Mouse (Mus musculus) forebrain, embryonic 16.5 days (tissue): ENCODE results near the gene Inka1. TPM values are rescaled to one million over a fixed set of nuclear protein-coding genes. Genes with fewer than 3 reads are reported as not detected.
"Not testable (repeated sequence)": the region's sequence is repeated elsewhere in the genome, so short reads cannot be mapped to it uniquely, and the experiment has no call there.

Source experiments
- ATAC-seq: fragments of 200-750 bp; cut with Nextera tagmentation; 2 replicates; pipeline ENCODE4 v1.8.0; 2017; ENCODE audit warnings: mild to moderate bottlenecking, moderate library complexity
- H3K27ac ChIP-seq: fragments of 300-500 bp; sonication (generic); 2 replicates; pipeline ENCODE4 v1.5.1; 2014; ENCODE audit warnings: low read length, control low read depth
- H3K27me3 ChIP-seq: fragments of 300-500 bp; sonication (generic); replicated peaks from 2 replicates; pipeline ENCODE4 v1.6.1; 2014; ENCODE audit warnings: low read length; ENCODE audit not compliant: control insufficient read depth, insufficient read depth
- H3K36me3 ChIP-seq: fragments of 300-500 bp; sonication (generic); 2 replicates; pipeline ENCODE4 v1.6.1; 2014; ENCODE audit not compliant: control insufficient read depth, insufficient read depth
- H3K4me1 ChIP-seq: fragments of 300-500 bp; sonication (generic); replicated peaks from 2 replicates; pipeline ENCODE4 v1.6.1; 2014; ENCODE audit warnings: low read length; ENCODE audit not compliant: control insufficient read depth, insufficient read depth
- H3K4me2 ChIP-seq: fragments of 300-500 bp; sonication (generic); 2 replicates; pipeline ENCODE4 v1.6.1; 2014; ENCODE audit warnings: mild to moderate bottlenecking, low read length, control low read depth
- H3K4me3 ChIP-seq: fragments of 300-500 bp; sonication (generic); replicated peaks from 2 replicates; pipeline ENCODE4 v1.5.1; 2014; ENCODE audit warnings: mild to moderate bottlenecking, low read length, control low read depth
- H3K9ac ChIP-seq: fragments of 300-500 bp; sonication (generic); replicated peaks from 2 replicates; pipeline ENCODE4 v1.6.1; 2014; ENCODE audit warnings: low read depth, low read length, control low read depth
- H3K9me3 ChIP-seq: fragments of 300-500 bp; sonication (generic); 2 replicates; pipeline ENCODE4 v1.6.1; 2016; ENCODE audit warnings: low read length; ENCODE audit not compliant: control insufficient read depth
- WGBS: fragments of 180-500 bp; shearing (Covaris S2); extraction: QIAGEN DNeasy Blood & Tissue Kit; methylation state at CpG from one replicate; pipeline ENCODE4 v1.1.7; 2014; 5-methylcytosine and 5-hydroxymethylcytosine counted together
- polyA plus RNA-seq: library from polyadenylated mRNA; unstranded; fragments of >200 nt; fragmentation: Nextera tagmentation; extraction: Ambion mirVana; gene quantifications from 2 replicates; pipeline ENCODE4 v1.2.1, GENCODE M21; 2015

Gene Inka1
- 12.8 and 14.2 TPM in 2 replicates for polyA plus RNA-seq

DNA sequence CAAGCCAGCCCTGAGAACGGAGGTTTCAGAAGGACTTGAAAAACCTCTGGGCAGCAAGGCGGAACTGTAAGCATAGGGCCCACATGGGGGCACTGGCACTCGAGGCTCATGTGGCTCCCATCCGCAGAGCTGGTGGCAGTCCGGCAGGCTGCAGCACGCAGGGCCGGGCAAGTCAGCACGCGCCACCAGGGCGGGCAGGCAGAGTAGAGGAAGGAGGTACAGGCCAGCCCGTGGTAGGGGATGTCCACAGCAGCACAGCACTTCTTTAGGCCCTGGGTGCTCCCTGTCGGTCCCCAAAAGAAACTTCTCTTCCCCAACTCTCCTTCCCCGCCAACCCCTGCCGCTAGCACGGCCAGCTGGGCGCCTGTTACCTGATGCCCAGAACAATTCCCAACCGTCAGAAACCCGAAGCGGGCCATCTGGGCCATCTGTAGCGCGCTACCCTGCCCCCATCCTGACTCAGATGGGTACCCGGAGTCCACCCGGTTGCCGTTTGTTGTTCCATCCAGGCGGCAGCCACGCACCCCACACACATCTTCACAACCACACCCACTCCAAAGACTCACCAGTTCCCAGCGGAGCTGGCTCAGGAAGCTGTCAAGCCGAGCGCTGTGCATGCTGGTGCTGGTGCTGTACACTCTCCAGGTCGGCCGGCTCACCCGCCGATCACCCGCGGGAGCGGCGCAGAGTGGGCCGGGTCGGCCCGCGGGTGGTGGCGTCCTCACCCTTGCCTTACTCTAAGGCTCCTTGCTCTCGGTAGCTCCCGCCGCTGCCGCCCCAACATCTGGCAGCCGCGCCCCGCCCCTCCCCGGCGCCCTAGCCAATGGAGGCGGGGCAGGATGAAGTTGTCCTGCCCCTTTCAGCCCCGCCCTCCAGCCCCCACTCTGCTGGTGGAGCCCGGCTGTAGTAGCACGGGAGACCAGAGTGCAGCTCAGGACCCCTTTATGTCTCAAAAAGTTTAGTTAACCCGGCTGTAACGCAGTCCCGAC lies at the start of gene Inka1:
Inka1 (minus strand) TSS at position 749 of the 989 bp plus-strand sequence.
- under 1% methylated on average over 58 of the region's 58 CpGs for WGBS

DNA sequence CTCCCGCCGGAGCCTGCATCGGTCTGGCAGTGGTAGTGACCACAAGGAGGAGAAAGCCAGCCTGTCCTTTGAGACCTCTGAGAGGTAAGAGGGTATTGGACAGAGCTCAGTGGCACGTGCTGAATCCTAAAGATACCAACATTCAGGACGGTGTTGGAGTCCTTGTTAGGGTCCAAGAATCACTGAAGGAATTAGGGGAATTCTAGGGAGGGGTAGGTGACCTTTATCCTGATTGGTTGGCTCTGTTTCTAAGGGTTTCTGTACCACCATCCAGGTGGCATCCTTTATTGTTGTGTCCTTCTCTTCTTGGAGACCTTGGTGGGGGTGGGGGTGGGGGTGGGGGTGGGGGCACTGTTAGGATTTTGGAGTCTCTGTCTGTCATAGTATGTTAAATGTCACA lies 46.4 kb upstream of the Inka1 start:
- 93% methylated on average over 5 of the region's 5 CpGs for WGBS
- H3K4me1 ChIP-seq: no peaks in the 10 kb centered on the region
- H3K36me3 ChIP-seq: peaks cover 12% of the 10 kb centered on the region
- no peak for ATAC-seq
- H3K4me2 ChIP-seq: no peak overlapping the region
- no peak overlapping the region for H3K9ac ChIP-seq
- no peaks in the 10 kb centered on the region for H3K9me3 ChIP-seq
- no peak overlapping the region for H3K27ac ChIP-seq
- H3K4me3 ChIP-seq: no peak overlapping the region
- no peaks in the 10 kb centered on the region for H3K27me3 ChIP-seq

More for the DNA sequence above, at the start of gene Inka1:
- no peak within 1 kb of the TSS; the same call in 1 of the 2 replicates for H3K27ac ChIP-seq
- peak within 1 kb of the TSS; percentile 67 for H3K9ac ChIP-seq
- no peaks in the 10 kb centered on the region for H3K9me3 ChIP-seq
- peak; percentile 78 for ATAC-seq
- H3K4me2 ChIP-seq: peak within 1 kb of the TSS; percentile 86
- H3K36me3 ChIP-seq: no peaks in the 10 kb centered on the region
- peaks cover 14% of the 10 kb centered on the region for H3K4me1 ChIP-seq
- H3K4me3 ChIP-seq: peak within 1 kb of the TSS; percentile 75
- 0 out of 2 replicates have a peak, but pooled peaks cover 3% of the 10 kb centered on the region for H3K27me3 ChIP-seq

DNA sequence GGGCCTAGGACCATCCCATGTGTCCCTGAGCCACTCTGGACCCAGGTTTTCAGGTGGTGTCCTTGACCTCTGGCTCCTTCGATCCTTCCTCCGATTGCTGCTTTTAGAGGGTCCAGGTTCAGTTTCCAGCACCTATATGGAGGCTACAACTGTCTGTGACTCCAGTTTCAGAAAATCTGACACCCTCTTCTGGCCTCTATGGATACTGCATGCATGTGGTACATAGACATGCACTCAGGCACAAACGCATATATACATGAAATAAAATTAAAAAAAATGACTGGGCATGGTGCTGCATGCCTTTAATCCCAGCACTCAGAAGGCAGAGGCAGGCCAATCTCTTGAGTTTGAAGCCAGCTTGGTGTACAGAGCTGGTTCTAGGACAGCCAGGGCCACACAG lies 42.2 kb upstream of the Inka1 start:
- H3K27ac ChIP-seq: no peak overlapping the region
- H3K4me2 ChIP-seq: no peak overlapping the region
- H3K36me3 ChIP-seq: peaks cover 18% of the 10 kb centered on the region
- H3K4me1 ChIP-seq: no peaks in the 10 kb centered on the region
- no peak for ATAC-seq
- no peaks in the 10 kb centered on the region for H3K9me3 ChIP-seq
- H3K27me3 ChIP-seq: no peaks in the 10 kb centered on the region
- WGBS: 97% methylated on average over 3 of the region's 3 CpGs
- H3K9ac ChIP-seq: no peak overlapping the region
- no peak overlapping the region for H3K4me3 ChIP-seq

DNA sequence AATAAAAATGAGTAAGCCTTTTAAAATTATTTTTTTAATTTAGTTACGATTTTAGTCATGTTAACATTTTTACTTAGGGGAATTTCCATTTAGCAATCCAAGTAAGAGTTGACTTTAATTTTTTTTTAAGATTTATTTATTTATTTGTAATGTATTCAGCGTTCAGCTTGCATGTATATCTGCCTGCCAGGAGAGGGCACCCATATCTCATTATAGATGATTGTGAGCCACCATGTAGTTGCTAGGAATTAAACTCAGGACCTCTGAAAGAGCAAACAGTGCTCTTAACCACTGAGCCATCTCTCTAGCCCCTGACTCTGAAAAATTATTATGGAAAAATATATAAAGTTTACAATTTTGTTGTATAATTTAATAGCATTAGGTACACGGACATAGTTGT lies 40.9 kb upstream of the Inka1 start:
- peaks cover 14% of the 10 kb centered on the region for H3K36me3 ChIP-seq
- H3K9me3 ChIP-seq: no peaks in the 10 kb centered on the region
- no peak overlapping the region for H3K4me2 ChIP-seq
- H3K27me3 ChIP-seq: no peaks in the 10 kb centered on the region
- H3K4me1 ChIP-seq: no peaks in the 10 kb centered on the region
- no peak for ATAC-seq
- no peak overlapping the region for H3K4me3 ChIP-seq
- 91% methylated on average over 3 of the region's 3 CpGs for WGBS
- no peak overlapping the region for H3K27ac ChIP-seq
- H3K9ac ChIP-seq: no peak overlapping the region

DNA sequence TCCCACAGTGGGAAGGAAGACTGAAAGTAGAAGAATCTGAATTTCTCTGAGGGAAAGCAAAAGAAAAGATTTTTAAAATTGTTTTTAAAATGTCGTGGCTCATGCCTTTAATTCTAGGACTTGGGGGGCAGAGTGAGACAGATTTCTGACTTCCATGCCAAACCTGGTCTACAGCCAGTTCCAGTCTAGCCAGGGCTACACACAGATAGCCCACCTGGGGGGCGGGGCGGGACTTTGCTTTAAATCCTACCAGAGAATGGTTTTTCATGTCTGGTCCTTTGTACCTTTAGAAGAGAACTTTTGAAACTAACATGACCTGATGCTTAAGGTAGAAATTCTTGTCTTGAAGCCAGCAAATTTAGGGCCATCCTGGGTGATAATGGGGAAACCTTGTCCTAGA lies 37.5 kb upstream of the Inka1 start:
- H3K27me3 ChIP-seq: no peaks in the 10 kb centered on the region
- H3K9ac ChIP-seq: no peak overlapping the region
- WGBS: 84% methylated on average over 3 of the region's 3 CpGs
- ATAC-seq: no peak
- no peaks in the 10 kb centered on the region for H3K4me1 ChIP-seq
- no peak overlapping the region for H3K27ac ChIP-seq
- H3K4me3 ChIP-seq: no peak overlapping the region
- no peaks in the 10 kb centered on the region for H3K9me3 ChIP-seq
- H3K36me3 ChIP-seq: peaks cover 14% of the 10 kb centered on the region
- no peak overlapping the region for H3K4me2 ChIP-seq

DNA sequence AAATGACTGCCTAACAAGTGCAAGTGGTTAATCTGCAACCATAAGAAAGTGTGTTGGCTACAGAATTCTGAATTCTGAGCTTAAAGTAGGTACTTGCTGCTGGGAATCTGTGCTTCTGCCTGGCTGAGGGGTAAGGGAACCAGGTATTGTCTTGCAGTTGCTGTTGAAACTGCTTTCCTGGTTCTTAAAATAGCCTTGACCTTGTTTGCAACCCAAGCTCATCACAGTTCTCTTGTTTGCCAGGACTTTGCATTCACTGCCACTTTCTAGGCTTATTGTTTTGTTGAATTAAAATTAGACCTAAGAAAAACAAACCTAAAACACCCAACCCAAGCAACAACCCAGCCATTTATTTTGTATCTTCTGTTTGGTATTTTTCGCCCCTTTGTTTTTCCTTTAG lies 35.1 kb upstream of the Inka1 start:
- no peaks in the 10 kb centered on the region for H3K9me3 ChIP-seq
- no peak overlapping the region for H3K4me3 ChIP-seq
- no peak for ATAC-seq
- no peak overlapping the region for H3K9ac ChIP-seq
- WGBS: 95% methylated on average over 1 of the region's 1 CpGs
- H3K27me3 ChIP-seq: no peaks in the 10 kb centered on the region
- peaks cover 3% of the 10 kb centered on the region; the same call in 1 of the 2 replicates for H3K36me3 ChIP-seq
- no peak overlapping the region for H3K27ac ChIP-seq
- no peaks in the 10 kb centered on the region for H3K4me1 ChIP-seq
- H3K4me2 ChIP-seq: no peak overlapping the region

DNA sequence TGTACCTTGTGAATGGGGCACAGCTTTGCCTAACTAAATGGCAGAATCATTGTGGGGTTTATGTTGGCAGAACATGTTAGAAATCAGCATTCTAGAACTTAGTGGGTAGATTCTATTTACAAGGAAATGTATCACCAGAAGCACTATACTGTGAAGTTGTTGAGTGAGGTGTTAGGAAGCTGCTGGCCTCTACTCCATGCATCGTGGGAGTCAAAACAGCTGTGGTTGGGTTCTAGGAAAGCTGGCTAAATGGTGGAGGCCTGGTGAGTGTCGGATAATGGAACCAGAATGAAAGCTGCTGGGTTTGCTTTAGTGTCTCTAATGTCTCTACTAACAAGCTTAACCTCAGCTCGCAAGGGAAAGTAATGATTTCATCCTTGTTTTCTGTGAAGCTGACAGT lies 31.4 kb upstream of the Inka1 start:
- Histone ChIP-seq H3K27ac (no peak overlapping the region), H3K4me1 (no peaks in the 10 kb centered on the region), H3K9me3 (no peaks in the 10 kb centered on the region), H3K36me3 (no peaks in the 10 kb centered on the region; the same call in 1 of the 2 replicates), H3K4me2 (no peak overlapping the region), H3K27me3 (no peaks in the 10 kb centered on the region), H3K9ac (no peak overlapping the region), H3K4me3 (no peak overlapping the region)
- 65% methylated on average over 3 of the region's 3 CpGs for WGBS
- ATAC-seq: no peak

DNA sequence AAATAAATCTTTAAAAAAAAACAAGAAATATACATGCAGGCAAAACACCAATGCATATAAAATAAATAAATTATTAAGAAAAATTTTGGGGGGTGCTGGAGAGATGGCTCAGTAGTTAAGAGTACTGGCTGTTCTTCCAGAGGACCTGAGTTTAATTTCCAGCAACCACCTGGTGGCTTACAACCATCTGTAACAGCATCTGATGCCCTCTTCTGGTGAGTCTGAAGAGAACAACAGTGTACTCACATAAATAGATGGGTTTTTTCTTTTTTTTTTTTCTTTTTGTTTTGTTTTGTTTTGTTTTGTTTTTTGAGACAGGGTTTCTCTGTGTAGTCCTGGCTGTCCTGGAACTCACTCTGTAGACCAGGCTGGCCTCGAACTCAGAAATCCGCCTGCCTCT lies 27.9 kb upstream of the Inka1 start:
- 96% methylated on average over 2 of the region's 2 CpGs for WGBS
- not testable (repeated sequence) for H3K9ac ChIP-seq, H3K4me1 ChIP-seq, H3K4me2 ChIP-seq, H3K4me3 ChIP-seq, H3K9me3 ChIP-seq, H3K27ac ChIP-seq, ATAC-seq, H3K36me3 ChIP-seq, H3K27me3 ChIP-seq

DNA sequence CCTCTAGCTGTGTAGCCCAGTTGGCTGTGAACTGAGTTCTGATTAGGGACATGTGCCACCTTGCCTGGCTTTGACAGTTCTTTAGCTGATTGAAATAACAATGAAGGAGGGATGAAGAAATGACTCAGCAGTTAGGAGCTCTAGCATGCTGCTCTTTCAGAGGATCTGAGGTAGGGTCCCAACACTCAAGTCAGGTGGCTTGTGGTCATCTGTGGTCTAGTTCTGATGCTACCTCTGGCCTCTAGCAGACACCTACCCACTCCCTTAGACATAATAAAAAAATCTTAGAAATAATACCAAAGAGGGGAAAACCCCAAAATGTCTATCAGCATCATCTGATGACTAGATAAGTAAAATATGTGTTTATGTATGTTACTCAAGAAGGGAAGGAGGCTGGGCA lies 24.7 kb upstream of the Inka1 start:
- no peak overlapping the region for H3K4me2 ChIP-seq
- H3K27me3 ChIP-seq: no peaks in the 10 kb centered on the region
- ATAC-seq: no peak
- no peak overlapping the region for H3K9ac ChIP-seq
- H3K4me1 ChIP-seq: peaks cover 3% of the 10 kb centered on the region; the same call in 1 of the 2 replicates
- no peak overlapping the region for H3K4me3 ChIP-seq
- no peak overlapping the region for H3K27ac ChIP-seq
- no peaks in the 10 kb centered on the region for H3K9me3 ChIP-seq
- no peaks in the 10 kb centered on the region; the same call in 1 of the 2 replicates for H3K36me3 ChIP-seq
